Mouse (Mus musculus) C2C12 (cell line): Measurements from ENCODE around the gene Pih1d1.
"Not testable (repeated sequence)": the region's sequence is repeated elsewhere in the genome, so short reads cannot be mapped to it uniquely, and the experiment has no call there.

ENCODE experiments used
- CTCF ChIP-seq: IDR thresholded peaks from one replicate; pipeline ENCODE4 v1.5.1; 2011; ENCODE audit not compliant: control insufficient read depth, insufficient read depth, insufficient read length
- MAX ChIP-seq: IDR thresholded peaks from one replicate; pipeline ENCODE4 v1.6.1; 2011; ENCODE audit warnings: mild to moderate bottlenecking, control low read depth
- MYOD1 ChIP-seq: IDR thresholded peaks from one replicate; pipeline ENCODE4 v1.6.1; 2011; ENCODE audit warnings: low read depth; ENCODE audit not compliant: control insufficient read depth, insufficient read length
- MYOG ChIP-seq: IDR thresholded peaks from one replicate; pipeline ENCODE4 v1.6.1; 2011; ENCODE audit not compliant: control insufficient read depth, insufficient read length; ENCODE audit errors: extremely low read depth
- USF1 ChIP-seq: IDR thresholded peaks from one replicate; pipeline ENCODE4 v1.6.1; 2011; ENCODE audit warnings: low read depth, mild to moderate bottlenecking, control low read depth, moderate library complexity

DNA sequence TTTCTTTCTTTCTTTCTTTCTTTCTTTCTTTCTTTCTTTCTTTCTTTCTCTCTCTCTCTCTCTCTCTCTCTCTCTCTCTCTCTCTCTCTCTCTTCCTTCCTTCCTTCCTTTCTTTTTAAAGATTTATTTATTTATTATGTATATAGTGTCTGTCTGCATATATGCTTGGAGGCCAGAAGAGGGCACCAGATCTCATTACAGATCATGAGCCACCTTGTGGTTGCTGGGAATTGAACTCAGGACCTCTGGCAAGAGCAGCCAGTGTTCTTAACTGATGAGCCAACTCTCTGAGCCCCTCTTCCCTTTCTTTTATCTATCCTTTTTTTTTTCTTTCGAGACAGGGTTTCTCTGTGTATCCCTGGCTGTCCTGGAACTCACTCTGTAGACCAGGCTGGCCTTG is 19.7 kb downstream of the Pih1d1 start:
- TF ChIP-seq MYOD1, CTCF, MAX, USF1, MYOG: not testable (repeated sequence)
